Mouse (Mus musculus) olfactory bulb, adult 2 months (tissue): ENCODE measurements around the gene Gm11032.

Experiments used
- CTCF ChIP-seq: fragments of 200-500 bp; IDR thresholded peaks from 2 replicates; pipeline ENCODE4 v1.5.1; 2012; ENCODE audit warnings: low read depth, mild to moderate bottlenecking, low read length, moderate library complexity; ENCODE audit not compliant: insufficient read depth
- POLR2A ChIP-seq: fragments of 200-500 bp; IDR thresholded peaks from 2 replicates; pipeline ENCODE4 v1.6.1; 2012; ENCODE audit warnings: mild to moderate bottlenecking, low read depth, low read length, moderate library complexity; ENCODE audit not compliant: insufficient read depth

GRCm38 (mm10) chr11:4593849-4594607, 25.8 kb upstream of the Gm11032 start:
- TF ChIP-seq POLR2A = no peak
- no peak for TF ChIP-seq CTCF
